Mouse (Mus musculus) heart, postnatal 36 days (tissue): Measurements from ENCODE around the gene Card10. TPM values are rescaled to one million over a fixed set of nuclear protein-coding genes. Genes with fewer than 3 reads are reported as not detected.

ENCODE experiments used
- DNase-seq, 2 experiments: peaks; one replicate each; pipeline ENCODE4 v3.0.0; 2021 to 2022
- intact Hi-C: fragments of 180-260 bp; cut with DNase I; formaldehyde crosslinking; loops from one replicate; pipeline ENCODE4 v1.15.1; 2025
- total RNA-seq, 2 experiments: library from RNA; stranded (reverse); gene quantifications; 2 replicates each; pipeline ENCODE4 v1.2.3; 2021

Card10 gene
- total RNA-seq, 2 experiments from 2014 or later: 15.4 to 19.0 TPM

GRCm38 (mm10) chr15:78779690-78780089 lies 23.2 kb downstream of the Card10 start:
- no peak for DNase-seq
- intact Hi-C loops: no loop called here

GRCm38 (mm10) chr15:78779253-78779652 lies 23.6 kb downstream of the Card10 start:
- intact Hi-C loops: no loop called here
- DNase-seq: no peak

GRCm38 (mm10) chr15:78778077-78778870 lies 24.6 kb downstream of the Card10 start:
- DNase-seq: peak; percentile 90 to 92
- intact Hi-C loops: no loop called here

DNA sequence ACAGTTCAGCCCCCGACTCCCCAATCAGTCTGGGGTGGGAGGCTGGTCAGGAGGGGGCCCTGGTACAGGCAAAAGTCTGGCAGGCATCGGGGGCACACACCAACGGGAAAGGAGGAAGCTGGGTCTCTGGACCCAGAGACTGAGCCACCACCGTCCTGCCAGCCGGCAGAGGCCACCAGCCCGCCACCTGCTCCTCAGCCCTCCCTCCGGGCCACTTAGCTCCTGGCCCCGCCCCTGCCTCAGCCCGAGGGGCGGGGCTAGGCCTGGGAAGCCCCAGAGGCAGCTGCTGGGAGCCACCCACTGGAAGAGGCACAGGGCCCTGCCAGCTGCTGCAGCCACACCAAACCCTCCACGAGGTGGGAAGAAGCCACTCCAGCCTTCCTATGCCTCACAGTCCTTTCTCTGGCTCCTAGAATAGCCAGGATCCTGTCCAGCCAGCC lies 29.5 kb downstream of the Card10 start, which contains the start of gene Mfng:
TSS of gene Mfng (minus strand) at position 186 of the 440 bp plus-strand sequence.
- DNase-seq: peak; percentile 73 to 75
- intact Hi-C loops: no loop called here

DNA sequence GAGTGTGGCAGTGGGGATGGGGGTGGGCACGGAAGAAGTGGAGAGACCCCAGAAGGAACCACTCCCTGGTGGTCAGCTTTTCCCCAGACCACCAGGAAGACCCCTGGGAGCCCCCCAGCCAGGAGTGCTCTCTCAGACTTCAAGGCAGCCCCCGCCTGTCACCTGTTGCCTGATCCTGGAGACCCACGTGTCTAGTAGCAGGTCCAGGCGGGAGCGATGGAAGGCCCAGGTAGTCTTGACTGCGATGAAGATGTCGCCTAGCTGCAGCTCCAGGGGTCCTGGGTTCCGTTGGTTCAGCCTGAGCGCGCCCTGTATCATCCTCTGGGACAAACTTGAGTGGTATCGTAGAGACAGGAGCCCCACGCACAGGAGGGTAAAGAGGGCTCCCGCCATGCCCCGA lies 30.0 kb downstream of the Card10 start:
- no peak for DNase-seq
- intact Hi-C loops: no loop called here

DNA sequence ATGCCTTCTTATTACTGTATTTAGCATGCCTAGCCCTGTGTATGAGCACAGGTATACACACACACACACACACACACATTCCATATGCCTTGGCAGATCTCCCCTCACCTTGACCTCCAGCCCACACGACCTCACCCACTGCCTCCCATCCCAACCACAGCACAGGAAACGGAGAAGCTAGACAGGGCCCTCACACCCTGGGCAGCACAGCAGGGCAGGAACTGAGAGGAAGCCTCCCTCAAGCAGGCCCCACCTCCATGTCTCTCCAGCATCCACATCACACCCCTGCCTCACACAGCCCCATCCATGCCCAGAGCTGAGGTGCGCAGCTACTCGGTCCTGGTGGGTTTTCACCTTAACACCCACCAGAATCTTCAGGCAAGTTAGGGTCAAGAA lies 30.5 kb downstream of the Card10 start:
- intact Hi-C loops: no loop called here
- no peak for DNase-seq

GRCm38 (mm10) chr15:78771531-78772367 lies 31.1 kb downstream of the Card10 start:
- peak; percentile 54 to 59 for DNase-seq
- intact Hi-C loops: no loop called here

GRCm38 (mm10) chr15:78770983-78771355 lies 31.9 kb downstream of the Card10 start:
- intact Hi-C loops: no loop called here
- no peak for DNase-seq

GRCm38 (mm10) chr15:78770234-78770982 lies 32.4 kb downstream of the Card10 start:
- no peak for DNase-seq
- intact Hi-C loops: no loop called here

DNA sequence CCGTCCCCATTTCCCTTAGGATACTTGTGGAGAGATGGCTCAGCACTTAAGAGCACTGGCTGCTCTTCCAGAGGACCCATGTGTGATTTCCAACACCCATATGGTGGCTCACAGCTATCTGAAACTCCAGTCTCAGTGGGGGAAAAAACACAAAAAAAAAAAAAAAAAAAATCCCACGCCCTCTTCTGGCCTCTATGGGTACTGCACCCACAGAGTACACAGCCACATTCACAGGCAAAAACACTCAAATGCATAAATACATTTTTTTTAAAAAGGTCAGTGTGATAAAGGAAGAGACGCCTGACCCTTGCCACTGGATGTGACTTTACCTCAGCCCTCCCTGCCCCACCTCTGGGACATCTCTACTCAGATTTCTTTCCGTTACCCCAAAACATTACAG lies 33.8 kb downstream of the Card10 start:
- no peak for DNase-seq

GRCm38 (mm10) chr15:78763704-78764103 lies 39.1 kb downstream of the Card10 start:
- intact Hi-C loops: no loop called here
- no peak for DNase-seq

More for the DNA sequence above, 33.8 kb downstream of the Card10 start:
- intact Hi-C loops: no loop called here

GRCm38 (mm10) chr15:78763210-78763609 lies 39.6 kb downstream of the Card10 start:
- no peak for DNase-seq
- intact Hi-C loops: no loop called here

GRCm38 (mm10) chr15:78761112-78761511 lies 41.7 kb downstream of the Card10 start:
- intact Hi-C loops: no loop called here
- no peak for DNase-seq

DNA sequence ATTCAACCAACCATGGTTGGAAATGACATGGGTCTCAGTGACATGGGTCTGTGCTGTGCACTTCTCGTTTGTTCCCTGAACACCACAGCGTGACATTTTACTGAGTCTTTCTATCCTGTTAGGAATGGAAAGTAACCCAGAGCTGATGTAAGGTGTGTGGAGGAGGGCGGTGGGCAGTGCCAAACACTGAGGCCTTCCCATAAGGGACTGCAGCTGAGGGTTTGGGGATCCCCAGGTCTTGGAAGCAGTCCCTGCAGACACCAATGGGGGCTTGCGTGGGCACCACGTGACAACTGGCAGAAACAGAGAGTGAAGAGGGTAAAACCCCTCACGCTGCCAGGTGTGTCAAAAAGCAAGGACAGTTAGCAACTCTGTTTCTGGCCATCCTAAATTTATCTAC lies 44.7 kb downstream of the Card10 start:
- intact Hi-C loops: no loop called here
- DNase-seq: no peak

GRCm38 (mm10) chr15:78755966-78756725 lies 46.7 kb downstream of the Card10 start:
- no peak for DNase-seq
- intact Hi-C loops: no loop called here

- intact Hi-C loops: no loop called here
- DNase-seq: no peak
Observed at GRCm38 (mm10) chr15:78755226-78755625, 47.6 kb downstream of the Card10 start.

GRCm38 (mm10) chr15:78754144-78754543 lies 48.7 kb downstream of the Card10 start:
- intact Hi-C loops: no loop called here
- DNase-seq: no peak

- no peak for DNase-seq
- intact Hi-C loops: no loop called here
Observed at GRCm38 (mm10) chr15:78752991-78753390, 49.9 kb downstream of the Card10 start.

DNA sequence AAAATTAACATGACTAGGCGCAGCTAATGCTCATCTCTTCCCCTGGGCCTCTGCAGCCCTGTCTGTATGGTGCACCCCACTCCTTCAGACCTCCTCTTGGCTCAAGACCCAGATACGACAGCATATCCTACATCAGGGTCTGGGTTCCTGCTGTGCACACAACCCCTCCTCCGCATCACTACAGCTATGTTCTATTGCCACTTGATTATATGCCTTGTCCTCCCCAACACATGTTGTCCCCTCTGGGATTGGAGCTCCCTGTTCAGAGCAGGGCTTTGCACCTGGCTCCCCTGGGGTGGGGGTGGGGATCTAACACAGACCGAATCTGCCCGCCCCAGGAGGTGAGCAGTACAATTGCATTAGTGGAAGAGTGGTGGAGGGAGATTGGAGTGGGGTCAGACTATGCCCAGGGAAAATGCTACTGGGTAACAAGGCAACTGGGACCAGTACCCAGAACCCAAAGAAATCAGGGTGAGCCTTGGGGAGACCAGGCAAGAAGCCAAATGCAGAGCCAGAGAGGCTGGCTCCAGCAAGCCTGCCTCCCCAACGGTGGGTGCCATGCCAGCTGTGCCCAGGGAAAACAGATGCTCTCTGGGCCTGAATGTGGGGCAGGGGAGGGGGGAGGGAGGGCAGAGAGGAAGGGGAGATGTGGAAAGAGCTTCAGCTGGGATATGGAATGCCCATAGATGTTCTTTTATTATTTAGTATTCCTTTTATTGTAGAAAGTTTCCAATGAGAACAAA lies 52.1 kb downstream of the Card10 start:
- intact Hi-C loops: no loop called here
- DNase-seq: no peak

- DNase-seq: no peak
- intact Hi-C loops: no loop called here
Observed at GRCm38 (mm10) chr15:78749855-78750254, 53.0 kb downstream of the Card10 start.
